ENCODE assay signal across 14 mouse cellular contexts in genomic region chr3:107424258-107425041, GRCm38 (mm10). TPM values are rescaled to one million over a fixed set of nuclear protein-coding genes. Genes with fewer than 3 reads are reported as not detected.
DNase-seq lines count a peak whose midpoint lies in the region; ATAC-seq lines count a peak whose summit lies in the region.
"Had no signal": no experiment of that assay in that cellular context is flagged by ENCODE, and none has a peak within 500 bp of the region (broad histone marks: within the 10 kb centered on the region; RNA-seq: fewer than 3 reads in every experiment).

No protein-coding gene starts in this region.

- H3K27me3 ChIP-seq in forebrain, embryonic 14.5 days (replicated peaks; ENCODE audit: control insufficient read depth, insufficient read depth, low read length), result no peaks in the 10 kb centered on the region
- H3K27me3 ChIP-seq in forebrain, embryonic 13.5 days, result no peaks in the 10 kb centered on the region
- H3K27me3 ChIP-seq in hindbrain, embryonic 16.5 days (replicated peaks; ENCODE audit: control insufficient read depth, insufficient read depth, low read length), result peaks cover 3% of the 10 kb centered on the region; the same call in 1 of the 2 replicates
- H3K27me3 ChIP-seq: neural tube, embryonic 13.5 days had no signal

- no peak overlapping the region for H3K4me3 ChIP-seq in forebrain, embryonic 14.5 days (ENCODE audit: low read depth, low read length)
- H3K4me3 ChIP-seq in forebrain, embryonic 13.5 days, result no peak overlapping the region
- H3K4me3 ChIP-seq in hindbrain, embryonic 16.5 days (ENCODE audit: low read length), result no peak overlapping the region
- H3K4me3 ChIP-seq: limb, embryonic 12.5 days; neural tube, embryonic 13.5 days had no signal

- H3K36me3 ChIP-seq in forebrain, embryonic 14.5 days (ENCODE audit: control insufficient read depth, insufficient read depth, low read length), result no peaks in the 10 kb centered on the region
- H3K36me3 ChIP-seq in forebrain, embryonic 13.5 days (ENCODE audit: poor library complexity, severe bottlenecking), result no peaks in the 10 kb centered on the region
- no peaks in the 10 kb centered on the region for H3K36me3 ChIP-seq in hindbrain, embryonic 16.5 days (ENCODE audit: control insufficient read depth, insufficient read depth, low read length)
- H3K36me3 ChIP-seq: limb, embryonic 12.5 days; neural tube, embryonic 13.5 days had no signal

- no peaks in the 10 kb centered on the region for H3K9me3 ChIP-seq in forebrain, embryonic 14.5 days (replicated peaks; ENCODE audit: control insufficient read depth, low read length)
- H3K9me3 ChIP-seq in forebrain, embryonic 13.5 days (replicated peaks), result no peaks in the 10 kb centered on the region
- H3K9me3 ChIP-seq in hindbrain, embryonic 16.5 days (ENCODE audit: control insufficient read depth, low read length), result no peaks in the 10 kb centered on the region
- H3K9me3 ChIP-seq: limb, embryonic 12.5 days; neural tube, embryonic 13.5 days had no signal

- no peak overlapping the region for H3K9ac ChIP-seq in forebrain, embryonic 14.5 days (ENCODE audit: low read length)
- H3K9ac ChIP-seq in forebrain, embryonic 13.5 days, result no peak overlapping the region
- H3K9ac ChIP-seq in hindbrain, embryonic 16.5 days (ENCODE audit: low read depth, low read length), result no peak overlapping the region
- H3K9ac ChIP-seq: limb, embryonic 12.5 days; liver, postnatal 0 days; neural tube, embryonic 13.5 days had no signal

- H3K4me1 ChIP-seq in forebrain, embryonic 14.5 days (ENCODE audit: control insufficient read depth, insufficient read depth, low read length), result no peaks in the 10 kb centered on the region
- no peaks in the 10 kb centered on the region for H3K4me1 ChIP-seq in forebrain, embryonic 13.5 days
- H3K4me1 ChIP-seq in hindbrain, embryonic 16.5 days (ENCODE audit: control insufficient read depth, insufficient read depth, low read depth, low read length), result no peaks in the 10 kb centered on the region
- H3K4me1 ChIP-seq: limb, embryonic 12.5 days; neural tube, embryonic 13.5 days had no signal

- no peak overlapping the region for H3K27ac ChIP-seq in forebrain, embryonic 14.5 days (ENCODE audit: low read depth, low read length)
- no peak overlapping the region for H3K27ac ChIP-seq in forebrain, embryonic 13.5 days
- no peak overlapping the region for H3K27ac ChIP-seq in hindbrain, embryonic 16.5 days (ENCODE audit: low read depth, low read length)
- H3K27ac ChIP-seq: limb, embryonic 12.5 days; neural tube, embryonic 13.5 days; stomach, postnatal 0 days had no signal

- 69% methylated on average over 11 of the region's 11 CpGs for WGBS in forebrain, embryonic 14.5 days
- 71% methylated on average over 11 of the region's 11 CpGs for WGBS in forebrain, embryonic 13.5 days
- 59% methylated on average over 11 of the region's 11 CpGs for whole genome bisulfite sequencing in hindbrain, embryonic 16.5 days

- no peak overlapping the region for H3K4me2 ChIP-seq in forebrain, embryonic 14.5 days (ENCODE audit: low read length)
- no peak overlapping the region for H3K4me2 ChIP-seq in forebrain, embryonic 13.5 days
- peak overlapping the region; percentile 6; the same call in 1 of the 2 replicates for H3K4me2 ChIP-seq in hindbrain, embryonic 16.5 days (ENCODE audit: low read length)
- H3K4me2 ChIP-seq: heart, embryonic 11.5 days; limb, embryonic 12.5 days; neural tube, embryonic 13.5 days had no signal

- DNase-seq in forebrain, embryonic 14.5 days (ENCODE audit: low spot score), result peak; percentile 26
- peak; percentile 19 for DNase-seq in lung, postnatal 10 days
- no peak for DNase-seq in lung, postnatal 4 days
- DNase-seq in right cerebral cortex, postnatal 25 days, result peak; percentile 68
- no peak for DNase-seq in adrenal gland, adult (ENCODE audit: inconsistent age in 2 of 2, low spot score in 1 of 2)
- DNase-seq in embryo, embryonic 11 days, result no peak
- DNase-seq: kidney, postnatal 14 days; liver, postnatal 0 days had no signal

- ATAC-seq in forebrain, embryonic 14.5 days, result no peak
- ATAC-seq in forebrain, embryonic 13.5 days, result no peak
- peak; percentile 58 for ATAC-seq in hindbrain, embryonic 16.5 days
- ATAC-seq: liver, postnatal 0 days had no signal

RNA-seq across cellular contexts. Expression of gene Kcnc4, which starts 34.9 kb away (rescaled TPM):
- polyA plus RNA-seq in forebrain, embryonic 14.5 days (2014; fragmentation: Nextera tagmentation; extraction: Ambion mirVana), result 1.4 and 1.8 TPM in 2 replicates
- 0.25 and 0.38 TPM in 2 replicates for polyA plus RNA-seq in forebrain, embryonic 13.5 days (2015; fragmentation: Nextera tagmentation; extraction: Ambion mirVana)
- polyA plus RNA-seq in hindbrain, embryonic 16.5 days (2015; fragmentation: Nextera tagmentation; extraction: Ambion mirVana), result 8.7 and 9.7 TPM in 2 replicates
- polyA plus RNA-seq: limb, embryonic 12.5 days; liver, postnatal 0 days had no signal

Comparison
In these comparisons a context has a peak if more than half of its experiments do, and no peak if none do; other contexts are left out.
1. DNase-seq: peak in forebrain, embryonic 14.5 days (single experiment), lung, postnatal 10 days (single experiment) and right cerebral cortex, postnatal 25 days (single experiment); none in lung, postnatal 4 days (0 of 2), adrenal gland, adult (0 of 2) and embryo, embryonic 11 days (single experiment).